Mouse (Mus musculus): ENCODE results near the gene Myt1l. TPM values are rescaled to one million over a fixed set of nuclear protein-coding genes. Genes with fewer than 3 reads are reported as not detected.
A peak's percentile ranks its signal among the peaks of the same experiment; 100 is the strongest.

Gene Myt1l
- polyA plus RNA-seq, 1 experiment = 0.04 TPM

DNA sequence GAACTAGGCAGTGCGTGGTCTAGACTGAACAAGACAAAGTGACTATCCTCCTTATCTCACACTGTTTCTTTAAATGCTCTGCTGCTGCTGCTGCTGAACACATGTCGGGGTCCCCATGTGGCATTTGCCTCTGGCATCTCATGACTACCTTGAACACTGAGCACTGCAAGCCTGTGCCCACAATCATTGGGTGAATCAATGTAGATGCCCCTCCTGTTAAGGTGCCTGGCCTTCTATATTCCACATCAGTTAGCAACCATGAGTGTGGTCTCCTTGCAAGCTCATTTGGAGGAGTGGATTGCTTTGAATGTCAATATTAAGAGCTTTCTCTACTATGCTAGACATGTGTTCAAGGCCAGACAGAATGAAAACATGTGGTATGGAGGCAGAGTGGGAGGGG, 287.3 kb downstream of the Myt1l start:
- DNase-seq (ENCODE audit: low spot score) = no peak

DNA sequence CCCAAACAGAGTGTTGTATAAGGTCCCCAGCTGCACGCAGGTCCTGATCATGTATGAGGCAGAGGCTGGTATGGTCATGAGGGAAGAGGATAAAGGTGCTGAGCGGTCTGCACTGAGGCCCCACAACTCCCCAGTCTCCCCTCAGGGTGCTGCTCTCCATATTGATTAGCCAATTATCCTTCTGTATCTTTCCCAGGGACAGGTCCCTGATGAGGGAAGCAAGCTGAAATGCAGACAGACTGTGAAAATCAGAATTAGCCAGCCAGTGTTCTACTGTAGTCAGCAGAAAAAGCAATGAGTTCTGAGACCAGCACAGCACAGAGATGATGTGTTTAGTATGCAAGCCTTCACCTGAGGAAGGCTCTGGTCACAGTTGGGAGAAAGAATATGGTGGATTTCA, 287.9 kb downstream of the Myt1l start:
- DNase-seq (ENCODE audit: low spot score) = no peak

DNA sequence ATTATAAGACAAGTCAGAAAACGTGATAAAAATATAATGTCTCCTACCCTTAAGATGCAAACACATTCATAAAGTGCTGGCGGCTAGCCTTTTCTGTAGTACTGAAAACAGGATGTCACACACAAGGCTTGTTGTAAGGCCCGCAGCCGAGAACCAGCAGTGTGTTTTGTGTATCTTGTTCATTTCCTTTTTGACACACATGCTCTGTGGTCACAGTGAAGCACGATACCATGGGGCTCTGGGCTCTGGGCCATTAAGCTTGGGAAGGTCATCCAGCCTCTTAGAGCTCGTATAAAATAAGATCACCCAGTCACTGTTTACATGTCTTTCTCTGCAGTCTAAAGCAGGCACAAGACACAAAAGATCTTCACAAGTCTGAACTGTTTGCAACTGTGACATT, 288.6 kb downstream of the Myt1l start:
- DNase-seq (ENCODE audit: low spot score) = no peak

DNA sequence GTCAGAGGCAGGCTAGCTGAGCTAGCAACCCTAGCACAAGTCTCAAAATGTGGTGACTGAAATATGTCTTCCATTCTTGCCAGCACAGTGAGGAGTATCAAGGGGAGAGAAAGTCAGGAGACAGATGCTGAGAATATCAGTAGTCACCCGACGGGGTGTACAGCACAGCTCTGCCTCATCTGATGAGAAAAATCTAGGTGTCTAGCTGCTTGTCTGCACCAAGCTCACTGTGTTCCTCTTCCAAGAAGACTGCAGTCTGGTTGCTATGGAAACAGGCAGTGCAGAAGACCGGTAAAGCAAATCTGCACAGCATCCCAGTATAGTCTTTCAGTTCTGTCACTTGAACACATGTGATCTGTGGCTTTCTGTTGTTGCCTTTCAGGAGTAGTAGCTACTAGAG, 294.0 kb downstream of the Myt1l start:
- no peak for DNase-seq (ENCODE audit: low spot score)

DNA sequence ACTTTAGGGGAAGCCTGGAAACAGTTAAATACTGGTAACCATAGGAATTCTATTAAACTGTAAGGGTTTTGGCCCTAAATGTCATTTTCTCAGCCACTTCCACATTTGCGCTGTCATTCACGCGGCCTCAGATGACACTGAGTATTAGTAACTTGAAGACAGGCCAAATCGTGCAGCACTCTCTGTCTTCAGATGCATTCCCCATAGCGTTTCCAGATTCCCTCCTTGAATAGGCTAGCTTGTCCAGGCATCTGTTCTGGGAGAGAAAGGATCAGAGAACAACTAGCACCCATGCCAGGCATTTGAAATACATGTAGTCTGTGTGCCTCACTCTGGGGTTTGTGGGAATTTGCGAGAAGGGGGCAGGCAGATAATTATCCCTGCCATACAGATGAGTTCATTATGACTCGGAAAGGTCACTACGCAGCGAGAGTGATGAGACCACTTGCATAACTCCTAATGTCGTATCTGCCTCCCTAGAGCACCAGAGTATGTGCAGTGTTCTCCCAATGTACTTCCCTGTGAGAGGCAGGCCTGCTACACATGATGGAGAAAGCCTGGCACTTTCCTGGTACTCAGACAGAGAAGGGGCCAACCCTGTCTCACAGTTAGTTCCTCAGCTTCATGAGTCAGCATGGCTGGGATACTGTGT, 295.7 kb downstream of the Myt1l start:
- no peak for DNase-seq (ENCODE audit: low spot score)

DNA sequence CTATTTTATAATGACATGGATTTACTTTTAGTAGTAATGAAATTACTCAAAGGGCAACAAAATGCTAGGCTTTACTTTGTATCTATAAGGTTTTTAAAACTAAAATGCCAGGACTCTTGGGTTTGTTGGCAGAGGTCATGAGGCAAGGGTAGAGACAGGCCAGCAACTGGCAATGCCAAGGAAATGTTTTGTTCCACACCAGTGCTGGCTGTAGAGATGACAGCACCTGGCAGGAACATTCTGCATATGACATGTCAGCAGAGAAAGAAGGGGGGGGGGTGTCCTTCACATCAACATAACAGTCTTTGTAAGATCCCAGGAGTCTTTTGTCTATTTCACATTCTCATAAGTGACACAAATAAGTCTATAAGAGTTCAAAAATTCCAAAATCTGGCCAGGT, 302.4 kb downstream of the Myt1l start:
- DNase-seq (ENCODE audit: low spot score) = no peak

DNA sequence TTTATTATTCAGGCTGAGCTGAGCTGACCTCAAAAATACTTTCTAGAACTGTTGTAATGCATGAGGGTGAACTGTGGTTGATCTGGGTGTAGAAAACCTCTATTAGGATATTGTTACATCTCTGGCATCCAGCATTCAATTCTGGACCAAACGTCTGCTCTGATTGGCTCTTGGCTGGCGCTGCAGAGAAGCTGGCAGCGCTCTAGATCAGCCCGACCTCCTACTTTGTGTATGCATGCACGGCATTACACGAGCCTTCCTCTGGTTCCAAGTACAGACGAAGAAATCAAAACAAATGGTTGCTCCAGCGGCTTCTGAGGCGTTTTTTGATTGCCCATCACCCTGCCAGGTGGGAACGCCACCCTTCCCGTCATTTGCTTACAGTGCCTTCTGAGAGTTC, 303.2 kb downstream of the Myt1l start:
- no peak for DNase-seq (ENCODE audit: low spot score)

DNA sequence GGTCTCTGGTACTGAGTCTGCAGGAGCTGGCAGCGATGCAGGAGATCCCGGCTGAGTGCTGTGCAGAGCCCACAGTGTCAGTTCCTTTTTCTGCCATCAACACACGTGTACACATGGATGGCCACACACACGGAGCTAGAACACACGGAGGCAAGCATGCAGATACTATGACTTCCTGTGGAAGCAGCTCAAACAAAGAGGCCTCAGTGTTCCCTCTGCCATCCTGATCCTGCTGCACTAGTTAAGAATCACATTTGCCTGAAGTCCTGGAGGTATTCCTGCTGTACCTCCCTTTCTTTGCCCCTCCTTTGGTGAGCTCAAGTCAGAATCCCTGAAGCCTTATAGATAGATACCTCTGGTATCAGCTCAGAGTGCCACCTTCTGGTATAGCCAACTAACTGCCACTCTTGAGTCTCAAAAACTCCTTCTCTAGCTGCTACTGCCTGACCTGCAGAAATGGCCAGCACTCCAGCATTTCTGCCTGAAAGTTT, 309.2 kb downstream of the Myt1l start:
- DNase-seq (ENCODE audit: low spot score) = no peak

DNA sequence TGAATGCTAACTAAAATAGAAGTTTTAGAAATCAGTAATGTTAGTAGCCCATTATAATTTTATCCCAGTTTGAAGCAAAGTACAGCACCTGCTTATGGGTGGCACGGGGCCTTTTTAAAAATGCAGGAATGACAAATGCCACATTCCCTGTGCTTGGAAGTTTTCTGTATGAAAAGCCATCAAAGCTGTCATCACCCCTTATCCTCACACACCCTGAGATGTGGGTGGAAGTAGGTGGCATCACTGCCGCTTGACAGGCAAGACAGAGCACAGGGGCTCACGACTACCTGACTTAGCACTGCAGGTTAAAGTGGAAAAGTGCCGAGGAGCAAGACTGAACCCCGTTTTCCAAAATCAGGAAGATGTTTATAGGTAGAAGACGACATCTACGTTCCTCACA, 310.2 kb downstream of the Myt1l start:
- no peak for DNase-seq (ENCODE audit: low spot score)

DNA sequence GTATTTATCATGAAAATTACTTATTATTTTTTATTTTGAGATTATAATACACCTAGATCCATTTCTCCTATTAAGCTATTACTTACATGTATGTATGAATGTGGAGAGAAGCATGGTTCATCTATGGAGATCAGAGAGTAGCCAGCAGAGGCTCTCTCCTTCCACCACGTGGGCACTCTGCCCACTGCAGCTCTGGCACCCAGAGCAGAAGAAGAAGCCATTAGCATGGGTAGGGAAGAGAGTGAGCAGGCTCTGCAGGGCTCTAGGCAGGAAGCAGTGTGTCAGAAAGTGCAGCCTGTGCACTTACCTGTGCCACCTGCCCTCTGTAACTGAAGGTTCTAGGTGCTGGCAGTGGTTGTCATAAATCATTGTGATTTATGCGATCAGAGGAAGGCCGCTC, 321.8 kb downstream of the Myt1l start:
- DNase-seq (ENCODE audit: low spot score) = no peak

DNA sequence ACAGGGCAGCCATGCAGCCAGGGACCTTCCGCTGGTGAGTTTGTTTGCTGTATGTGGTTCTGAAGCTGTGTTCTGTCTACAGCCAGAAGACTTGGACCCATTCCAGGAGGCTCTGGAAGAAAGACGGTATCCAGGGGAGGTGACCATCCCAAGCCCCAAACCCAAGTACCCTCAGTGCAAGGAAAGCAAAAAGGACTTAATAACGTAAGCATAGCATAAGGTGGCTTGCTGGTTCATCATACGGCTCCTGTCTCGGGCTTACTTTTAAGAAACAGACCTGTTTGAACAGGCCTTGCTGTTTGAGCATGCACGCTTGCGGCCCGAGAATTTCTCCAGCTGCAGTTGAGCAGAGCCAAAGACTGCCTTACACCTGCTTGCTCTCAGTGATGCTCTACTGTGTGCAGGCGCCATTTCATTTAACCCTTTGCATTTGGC, 326.0 kb downstream of the Myt1l start:
- no peak for DNase-seq (ENCODE audit: low spot score)

DNA sequence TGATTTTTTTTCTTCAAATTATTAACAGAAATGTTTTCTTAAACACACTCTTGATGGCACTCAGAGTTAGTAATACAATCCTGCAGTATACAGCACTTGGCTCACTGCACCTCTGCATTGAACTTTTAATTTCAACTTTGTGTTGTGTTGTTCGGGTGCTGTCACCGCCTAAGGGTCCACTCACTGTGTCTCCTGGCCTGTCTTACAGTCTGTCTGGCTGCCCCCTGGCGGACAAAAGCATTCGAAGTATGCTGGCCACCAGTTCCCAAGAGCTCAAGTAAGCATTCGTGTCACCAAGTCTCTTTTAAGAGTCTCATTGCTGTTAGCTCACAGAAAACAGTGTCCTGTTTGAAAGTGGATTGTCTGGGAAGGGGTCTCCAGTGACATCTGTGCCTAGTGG, 326.8 kb downstream of the Myt1l start:
- no peak for DNase-seq (ENCODE audit: low spot score)

DNA sequence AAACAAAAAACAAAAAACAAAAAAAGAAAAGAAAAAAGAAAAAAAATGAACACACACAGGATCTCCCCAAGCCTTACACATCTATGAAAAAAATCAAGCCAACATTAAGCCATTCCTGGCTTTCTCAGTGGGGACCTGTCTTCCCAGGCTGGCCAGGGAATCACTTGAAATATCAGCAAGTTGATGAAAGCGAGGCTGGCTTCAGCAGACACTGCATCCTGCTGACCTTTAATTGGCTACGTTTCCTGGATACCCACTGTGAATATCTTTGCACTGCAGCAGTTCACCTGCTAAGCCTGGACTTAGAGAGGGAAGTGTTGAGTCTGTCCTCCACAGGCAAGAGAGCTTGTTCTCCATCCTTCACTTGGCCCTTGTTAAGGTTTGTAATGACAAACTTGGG, 332.8 kb downstream of the Myt1l start:
- DNase-seq (ENCODE audit: low spot score) = no peak

DNA sequence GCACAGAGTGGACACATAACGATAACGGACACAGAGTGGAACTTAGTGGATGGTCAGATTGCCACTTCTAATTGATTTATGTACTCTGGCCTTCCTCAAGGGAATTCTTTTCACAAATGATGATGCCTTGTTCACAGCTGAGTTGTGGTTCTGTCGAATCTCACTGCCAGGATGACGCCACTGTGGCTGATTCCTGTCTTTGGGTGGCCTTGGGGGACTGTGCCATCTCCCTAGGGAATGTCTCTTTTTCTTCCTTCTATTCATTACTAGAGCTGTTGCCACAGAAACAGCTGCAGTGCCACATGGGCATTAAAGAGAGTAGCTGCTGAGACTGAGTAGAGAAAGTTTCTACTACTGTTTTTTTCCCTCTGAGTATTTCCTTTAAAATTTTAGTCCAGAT, 340.1 kb downstream of the Myt1l start:
- no peak for DNase-seq (ENCODE audit: low spot score)

DNA sequence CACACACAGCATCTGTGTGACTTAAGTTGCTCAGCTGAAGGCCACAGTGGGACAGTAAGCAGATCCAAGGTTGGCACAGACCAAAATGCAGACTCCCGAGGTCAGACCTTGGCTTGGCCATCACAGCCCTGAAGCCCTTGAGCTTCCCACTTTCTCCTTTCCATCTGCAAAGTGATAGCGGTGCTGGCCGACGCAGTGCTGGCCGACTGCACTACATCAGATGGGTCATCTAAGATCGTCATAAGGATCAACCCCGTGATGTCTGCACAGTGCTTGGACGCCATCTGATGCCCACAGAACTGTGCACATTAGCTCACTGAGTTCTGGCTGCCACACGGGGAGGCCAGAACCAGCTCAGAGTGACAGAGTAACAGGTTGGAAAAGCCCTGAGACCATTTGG, 340.6 kb downstream of the Myt1l start:
- no peak for DNase-seq (ENCODE audit: low spot score)

DNA sequence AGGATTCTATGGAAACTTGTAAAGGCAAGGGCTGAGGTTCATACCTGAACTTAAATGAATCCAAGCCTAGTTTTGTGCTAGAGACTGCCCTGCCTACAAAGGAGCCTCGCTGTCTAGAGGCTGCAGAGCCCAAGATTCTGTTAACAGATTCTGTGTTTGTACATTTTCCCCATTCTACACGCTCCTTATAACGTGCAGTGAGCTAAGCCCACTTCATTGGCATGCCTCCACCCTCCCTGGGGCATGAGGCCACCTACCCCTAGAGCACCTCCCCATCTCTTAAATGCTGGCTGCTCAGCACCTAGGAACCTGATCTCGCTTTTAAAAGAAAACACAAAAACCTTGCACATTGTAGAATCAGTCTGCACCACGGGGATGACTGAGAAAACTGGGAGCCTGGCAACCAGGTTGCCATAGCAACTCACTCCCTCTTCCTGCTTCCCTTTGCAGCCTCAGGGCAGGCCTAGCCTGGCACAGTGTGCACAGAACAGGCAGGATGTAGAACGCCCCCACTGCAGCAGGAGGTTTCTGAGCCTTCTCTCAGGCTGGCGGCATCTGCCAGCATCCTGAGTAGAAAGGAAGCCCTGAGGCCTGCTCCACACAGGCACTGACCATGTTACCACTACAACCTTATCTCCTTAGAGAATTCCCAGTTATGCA, 344.1 kb downstream of the Myt1l start:
- DNase-seq (ENCODE audit: low spot score) = no peak

DNA sequence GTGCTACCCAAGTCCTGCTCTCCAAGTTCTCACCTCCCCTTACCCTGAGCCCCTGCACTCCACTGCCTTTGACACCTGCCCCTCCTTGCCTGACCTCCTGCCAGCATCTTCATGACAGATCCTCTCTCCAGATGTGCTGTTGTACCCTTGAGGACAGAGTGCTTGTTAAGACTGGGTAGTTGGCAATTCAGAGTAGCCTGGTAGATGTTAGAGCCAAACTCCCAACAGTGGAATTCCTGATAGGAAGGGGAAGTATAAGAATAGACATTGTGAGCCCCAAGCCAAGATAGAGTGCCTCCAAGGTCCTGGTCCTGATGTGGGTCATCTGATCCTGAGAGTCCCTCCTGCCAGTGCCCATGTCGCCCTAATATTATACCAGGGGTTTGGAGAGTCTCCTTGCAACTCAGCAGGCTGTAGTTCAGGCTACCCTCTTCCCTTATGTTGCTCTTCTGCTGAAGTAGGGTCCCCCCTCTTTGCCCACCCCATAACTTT, 345.1 kb downstream of the Myt1l start:
- no peak for DNase-seq (ENCODE audit: low spot score)

DNA sequence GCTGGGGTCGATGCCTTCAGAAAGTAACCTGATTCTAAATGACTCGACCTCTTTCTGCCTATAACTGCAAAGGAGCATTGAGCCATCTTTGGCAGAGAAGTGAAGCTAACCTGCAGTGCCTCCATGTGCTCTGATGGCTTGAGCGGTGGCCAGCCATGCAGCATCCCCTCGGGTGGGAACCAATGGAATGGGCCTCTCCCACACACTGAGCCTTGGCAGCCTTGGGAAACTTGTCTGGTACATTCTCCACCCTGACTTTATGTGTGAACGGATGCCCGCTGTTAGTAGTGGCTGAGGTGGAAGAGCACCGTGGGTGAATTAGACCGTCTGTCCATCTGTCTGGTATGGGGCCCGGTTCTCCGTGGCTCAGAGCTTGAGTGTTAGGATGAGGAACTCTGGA, 349.8 kb downstream of the Myt1l start:
- no peak for DNase-seq (ENCODE audit: low spot score)

DNA sequence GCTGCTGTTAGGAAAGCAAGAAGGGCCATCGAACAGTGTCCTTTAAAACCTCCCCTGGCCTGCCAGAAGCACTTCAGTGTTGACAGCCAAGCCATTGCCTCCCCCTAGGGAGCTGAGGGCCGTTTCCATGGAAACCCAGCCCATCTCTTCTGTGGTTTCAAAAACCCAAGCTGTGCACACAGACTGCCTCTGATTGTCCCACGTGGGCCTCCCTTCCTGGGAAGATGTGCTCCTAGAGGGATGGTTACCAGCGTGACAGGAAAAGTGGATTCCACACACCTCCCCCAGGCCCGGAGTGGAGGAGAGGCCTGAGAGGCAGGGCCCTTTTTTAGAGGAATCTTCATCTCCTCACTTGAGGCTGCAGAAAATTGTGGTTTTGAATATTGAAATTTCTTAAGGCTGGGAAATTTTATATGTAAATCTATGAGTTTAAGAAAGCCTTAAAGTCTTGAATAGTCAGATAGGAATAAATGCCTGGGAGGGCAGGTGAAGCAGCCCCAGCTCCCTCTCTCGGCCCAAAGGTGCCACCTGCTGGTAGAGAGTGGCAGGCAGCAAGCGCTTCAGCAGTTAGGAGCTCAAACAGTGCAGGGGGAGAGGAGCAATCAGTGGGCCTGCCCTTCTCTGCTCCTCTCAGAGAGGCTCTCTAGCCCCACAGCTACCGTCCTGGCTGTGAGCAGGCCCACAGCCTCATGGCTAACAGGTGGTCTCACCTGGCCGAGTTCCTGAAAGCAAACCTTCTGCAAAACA, 354.9 kb downstream of the Myt1l start:
- peak; percentile 31 for DNase-seq (ENCODE audit: low spot score)

DNA sequence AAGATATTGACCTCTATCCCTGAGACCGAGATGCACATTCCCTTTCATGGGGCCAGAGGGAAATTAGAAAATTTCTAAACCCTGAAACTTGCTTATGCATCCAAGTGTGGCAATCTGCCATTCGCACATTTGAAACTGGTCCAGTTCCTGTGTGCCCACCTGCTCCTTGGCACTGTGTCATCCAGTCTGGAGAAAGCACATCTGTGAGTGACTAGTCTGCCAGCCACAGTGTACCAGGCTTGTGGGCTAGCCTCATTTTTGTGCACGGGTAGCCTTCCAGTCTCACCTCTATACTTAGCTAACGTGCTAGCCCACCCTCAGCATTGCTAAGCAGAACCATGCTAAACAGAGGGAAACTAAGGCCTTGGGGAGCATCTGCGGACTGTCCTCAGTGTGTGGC, 356.2 kb downstream of the Myt1l start:
- no peak for DNase-seq (ENCODE audit: low spot score)

DNA sequence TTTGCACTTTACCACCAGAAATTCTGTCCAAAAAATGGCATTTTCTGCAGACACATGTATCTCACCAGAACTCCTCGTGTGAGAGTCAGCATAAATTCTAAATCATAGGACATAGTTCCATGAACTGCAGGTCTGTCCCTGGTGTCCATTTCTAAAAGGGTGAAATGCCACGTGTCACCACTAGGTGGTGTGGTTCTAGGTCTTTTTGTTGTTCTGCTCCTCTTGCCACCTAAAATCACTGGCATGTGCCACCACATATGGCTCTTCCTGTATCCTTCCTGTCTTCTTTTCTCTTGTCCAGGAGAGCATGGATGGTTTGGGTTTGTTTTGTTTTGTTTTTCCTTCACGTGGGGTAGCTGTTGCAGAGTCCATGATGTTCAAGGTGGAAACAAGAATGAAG, 366.5 kb downstream of the Myt1l start:
- DNase-seq (ENCODE audit: low spot score) = no peak

DNA sequence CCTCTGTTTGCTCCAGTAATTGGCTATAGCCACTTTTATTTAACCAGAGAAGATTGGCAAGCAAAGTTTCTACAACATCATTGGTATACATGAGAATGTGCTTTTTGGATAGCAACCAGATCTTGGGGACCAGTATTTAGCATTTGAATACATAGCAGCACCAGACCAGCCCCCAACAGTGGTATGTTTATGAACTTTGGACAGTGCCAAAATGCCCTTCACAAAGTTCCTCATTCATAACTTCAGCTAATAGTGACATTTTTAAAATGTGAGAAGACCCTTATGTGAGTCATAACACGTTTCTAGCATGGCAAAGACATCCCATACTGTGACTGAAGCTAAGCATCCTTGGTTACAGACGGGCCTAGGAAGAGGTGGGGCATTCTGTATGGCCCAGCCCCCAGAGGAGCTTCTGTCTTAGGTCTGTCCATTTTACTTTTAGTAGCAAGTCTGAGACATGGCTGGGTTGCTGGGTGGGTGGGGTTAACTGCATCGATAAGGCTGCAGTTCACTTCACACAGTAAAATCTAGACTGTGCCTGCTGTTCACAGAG, 369.4 kb downstream of the Myt1l start:
- DNase-seq (ENCODE audit: low spot score) = no peak

All from urinary bladder, adult 2 months (tissue).